Mouse (Mus musculus) liver, embryonic 14.5 days (tissue): ENCODE measurements around the gene Rab34.

ENCODE experiments used
- CTCF ChIP-seq: IDR thresholded peaks from 2 replicates; pipeline ENCODE4 v1.5.1; 2016; ENCODE audit warnings: antibody characterized with exemption, low read depth, control low read depth
- EP300 ChIP-seq: IDR thresholded peaks from 2 replicates; pipeline ENCODE4 v1.6.1; 2016; ENCODE audit warnings: antibody characterized with exemption, low read depth

- no peak for TF ChIP-seq CTCF
- TF ChIP-seq EP300 = no peak
Observed at GRCm38 (mm10) chr11:78209886-78210285, 21.7 kb downstream of the Rab34 start.
